Mouse (Mus musculus): ENCODE measurements around the gene Npsr1. TPM values are rescaled to one million over a fixed set of nuclear protein-coding genes. Genes with fewer than 3 reads are reported as not detected.

Npsr1 gene
- not detected in 2 replicates for total RNA-seq (2012; rRNA removed)

- TF ChIP-seq ZC3H11A (IDR thresholded peaks at IDR 0.05; ENCODE audit: borderline replicate concordance, low read depth, low read length) (no peak), ZNF384 (IDR thresholded peaks at IDR 0.05; ENCODE audit: low read depth, low read length) (no peak), MAFK (IDR thresholded peaks at IDR 0.05; ENCODE audit: insufficient read depth, low read depth, low read length) (no peak), CHD2 (IDR thresholded peaks at IDR 0.05; ENCODE audit: low read depth, low read length) (no peak), HCFC1 (IDR thresholded peaks at IDR 0.05; ENCODE audit: borderline replicate concordance, insufficient read depth, low read length) (no peak)
- Histone ChIP-seq H3K4me3 (ENCODE audit: insufficient read depth in 1 of 2, low read depth in 1 of 2, low read length in 2 of 2, poor library complexity in 1 of 2, severe bottlenecking in 1 of 2) (no peak within 1 kb of the TSS), H3K9me3 (ENCODE audit: control insufficient read depth, insufficient read depth, low read depth, low read length) (no peaks in the 10 kb centered on the region), H3K27ac (ENCODE audit: insufficient read depth, low read depth, low read length, poor library complexity, severe bottlenecking) (no peak within 1 kb of the TSS), H3K36me3 (ENCODE audit: control insufficient read depth, insufficient read depth, low read length, poor library complexity, severe bottlenecking) (no peaks in the 10 kb centered on the region), H3K4me1 (ENCODE audit: control insufficient read depth in 2 of 2, insufficient read depth in 2 of 2, low read length in 2 of 2, poor library complexity in 1 of 2) (no peaks in the 10 kb centered on the region), H3K9ac (ENCODE audit: insufficient read depth, low read depth, low read length, poor library complexity, severe bottlenecking) (0 out of 2 replicates have a peak within 1 kb of the TSS, but pooled peaks have one; percentile 22)
- in situ Hi-C loops (cut with MboI; ENCODE audit: low sequenced_read_pairs in 2 of 2, unreplicated experiment in 2 of 2), result no loop called here
- DNase-seq (ENCODE audit: low read depth, low spot score), result no peak
Measured at GRCm38 (mm10) chr9:24097696-24098095, at the start of gene Npsr1. Gene Npsr1, plus strand, starts transcription at chr9:24097996.

- no peak overlapping the region for H3K9ac ChIP-seq (ENCODE audit: insufficient read depth, low read depth, low read length, poor library complexity, severe bottlenecking)
- no peak overlapping the region for H3K4me3 ChIP-seq (ENCODE audit: insufficient read depth in 1 of 2, low read depth in 1 of 2, low read length in 2 of 2, poor library complexity in 1 of 2, severe bottlenecking in 1 of 2)
- in situ Hi-C loops (cut with MboI; ENCODE audit: low sequenced_read_pairs in 2 of 2, unreplicated experiment in 2 of 2), result no loop called here
- H3K4me1 ChIP-seq (ENCODE audit: control insufficient read depth in 2 of 2, insufficient read depth in 2 of 2, low read length in 2 of 2, poor library complexity in 1 of 2), result no peaks in the 10 kb centered on the region
- H3K27ac ChIP-seq (ENCODE audit: insufficient read depth, low read depth, low read length, poor library complexity, severe bottlenecking), result no peak overlapping the region
- H3K9me3 ChIP-seq (ENCODE audit: control insufficient read depth, insufficient read depth, low read depth, low read length), result no peaks in the 10 kb centered on the region
- DNase-seq (ENCODE audit: low read depth, low spot score), result no peak
- no peak for TF ChIP-seq CHD2 (IDR thresholded peaks at IDR 0.05; ENCODE audit: low read depth, low read length)
- no peaks in the 10 kb centered on the region for H3K36me3 ChIP-seq (ENCODE audit: control insufficient read depth, insufficient read depth, low read length, poor library complexity, severe bottlenecking)
Measured at GRCm38 (mm10) chr9:24051538-24051937, 46.3 kb upstream of the Npsr1 start.

GRCm38 (mm10) chr9:24063251-24063650, 34.5 kb upstream of the Npsr1 start:
- Histone ChIP-seq H3K27ac (ENCODE audit: insufficient read depth, low read depth, low read length, poor library complexity, severe bottlenecking) (no peak overlapping the region), H3K4me1 (ENCODE audit: control insufficient read depth in 2 of 2, insufficient read depth in 2 of 2, low read length in 2 of 2, poor library complexity in 1 of 2) (no peaks in the 10 kb centered on the region), H3K9ac (ENCODE audit: insufficient read depth, low read depth, low read length, poor library complexity, severe bottlenecking) (no peak overlapping the region), H3K9me3 (ENCODE audit: control insufficient read depth, insufficient read depth, low read depth, low read length) (no peaks in the 10 kb centered on the region), H3K4me3 (ENCODE audit: insufficient read depth in 1 of 2, low read depth in 1 of 2, low read length in 2 of 2, poor library complexity in 1 of 2, severe bottlenecking in 1 of 2) (no peak overlapping the region), H3K36me3 (ENCODE audit: control insufficient read depth, insufficient read depth, low read length, poor library complexity, severe bottlenecking) (no peaks in the 10 kb centered on the region)
- in situ Hi-C loops (cut with MboI; ENCODE audit: low sequenced_read_pairs in 2 of 2, unreplicated experiment in 2 of 2), result no loop called here
- TF ChIP-seq HCFC1 (IDR thresholded peaks at IDR 0.05; ENCODE audit: borderline replicate concordance, insufficient read depth, low read length) (no peak), ZC3H11A (IDR thresholded peaks at IDR 0.05; ENCODE audit: borderline replicate concordance, low read depth, low read length) (no peak), MAFK (IDR thresholded peaks at IDR 0.05; ENCODE audit: insufficient read depth, low read depth, low read length) (no peak), ZNF384 (IDR thresholded peaks at IDR 0.05; ENCODE audit: low read depth, low read length) (no peak), CHD2 (IDR thresholded peaks at IDR 0.05; ENCODE audit: low read depth, low read length) (no peak)
- no peak for DNase-seq (ENCODE audit: low read depth, low spot score)

GRCm38 (mm10) chr9:24071664-24072063, 26.1 kb upstream of the Npsr1 start:
- H3K9ac ChIP-seq (ENCODE audit: insufficient read depth, low read depth, low read length, poor library complexity, severe bottlenecking), result no peak overlapping the region
- in situ Hi-C loops (cut with MboI; ENCODE audit: low sequenced_read_pairs in 2 of 2, unreplicated experiment in 2 of 2), result no loop called here

GRCm38 (mm10) chr9:24077596-24077995, 20.2 kb upstream of the Npsr1 start:
- no peak for DNase-seq (ENCODE audit: low read depth, low spot score)
- no peak overlapping the region for H3K4me3 ChIP-seq (ENCODE audit: insufficient read depth in 1 of 2, low read depth in 1 of 2, low read length in 2 of 2, poor library complexity in 1 of 2, severe bottlenecking in 1 of 2)
- H3K4me1 ChIP-seq (ENCODE audit: control insufficient read depth in 2 of 2, insufficient read depth in 2 of 2, low read length in 2 of 2, poor library complexity in 1 of 2), result no peaks in the 10 kb centered on the region
- no peak for TF ChIP-seq ZNF384 (IDR thresholded peaks at IDR 0.05; ENCODE audit: low read depth, low read length)
- no peak for TF ChIP-seq HCFC1 (IDR thresholded peaks at IDR 0.05; ENCODE audit: borderline replicate concordance, insufficient read depth, low read length)
- TF ChIP-seq ZC3H11A (IDR thresholded peaks at IDR 0.05; ENCODE audit: borderline replicate concordance, low read depth, low read length), result no peak
- no peak for TF ChIP-seq CHD2 (IDR thresholded peaks at IDR 0.05; ENCODE audit: low read depth, low read length)
- TF ChIP-seq MAFK (IDR thresholded peaks at IDR 0.05; ENCODE audit: insufficient read depth, low read depth, low read length), result no peak
- no peaks in the 10 kb centered on the region for H3K36me3 ChIP-seq (ENCODE audit: control insufficient read depth, insufficient read depth, low read length, poor library complexity, severe bottlenecking)
- no peaks in the 10 kb centered on the region for H3K9me3 ChIP-seq (ENCODE audit: control insufficient read depth, insufficient read depth, low read depth, low read length)
- no peak overlapping the region for H3K9ac ChIP-seq (ENCODE audit: insufficient read depth, low read depth, low read length, poor library complexity, severe bottlenecking)
- no peak overlapping the region for H3K27ac ChIP-seq (ENCODE audit: insufficient read depth, low read depth, low read length, poor library complexity, severe bottlenecking)
- in situ Hi-C loops (cut with MboI; ENCODE audit: low sequenced_read_pairs in 2 of 2, unreplicated experiment in 2 of 2), result no loop called here

More at GRCm38 (mm10) chr9:24071664-24072063, 26.1 kb upstream of the Npsr1 start:
- Histone ChIP-seq H3K4me1 (ENCODE audit: control insufficient read depth in 2 of 2, insufficient read depth in 2 of 2, low read length in 2 of 2, poor library complexity in 1 of 2) (no peaks in the 10 kb centered on the region), H3K4me3 (ENCODE audit: insufficient read depth in 1 of 2, low read depth in 1 of 2, low read length in 2 of 2, poor library complexity in 1 of 2, severe bottlenecking in 1 of 2) (no peak overlapping the region), H3K9me3 (ENCODE audit: control insufficient read depth, insufficient read depth, low read depth, low read length) (no peaks in the 10 kb centered on the region), H3K36me3 (ENCODE audit: control insufficient read depth, insufficient read depth, low read length, poor library complexity, severe bottlenecking) (no peaks in the 10 kb centered on the region), H3K27ac (ENCODE audit: insufficient read depth, low read depth, low read length, poor library complexity, severe bottlenecking) (no peak overlapping the region)
- TF ChIP-seq MAFK (IDR thresholded peaks at IDR 0.05; ENCODE audit: insufficient read depth, low read depth, low read length) (no peak), ZNF384 (IDR thresholded peaks at IDR 0.05; ENCODE audit: low read depth, low read length) (no peak), CHD2 (IDR thresholded peaks at IDR 0.05; ENCODE audit: low read depth, low read length) (no peak), ZC3H11A (IDR thresholded peaks at IDR 0.05; ENCODE audit: borderline replicate concordance, low read depth, low read length) (no peak), HCFC1 (IDR thresholded peaks at IDR 0.05; ENCODE audit: borderline replicate concordance, insufficient read depth, low read length) (no peak)
- DNase-seq (ENCODE audit: low read depth, low spot score), result no peak

Measured in ES-E14 (cell line).